Mouse (Mus musculus): ENCODE measurements around the gene Slc25a47. TPM values are rescaled to one million over a fixed set of nuclear protein-coding genes. Genes with fewer than 3 reads are reported as not detected.
A peak's percentile ranks its signal among the peaks of the same experiment; 100 is the strongest.
"Not testable (repeated sequence)": the region's sequence is repeated elsewhere in the genome, so short reads cannot be mapped to it uniquely, and the experiment has no call there.

Gene Slc25a47
- total and polyA plus RNA-seq, 3 experiments = 3.0 to 5.3 (median 3.1) TPM

GRCm38 (mm10) chr12:108841181-108841580, 5.3 kb downstream of the Slc25a47 start:
- TF ChIP-seq BHLHE40 (IDR thresholded peaks at IDR 0.05; ENCODE audit: low read depth, low read length) = no peak
- TF ChIP-seq USF2 (conservative IDR thresholded peaks at IDR 0.05; ENCODE audit: low read depth, low read length) = no peak
- TF ChIP-seq CHD1 (IDR thresholded peaks at IDR 0.05; ENCODE audit: low read depth, low read length) = no peak
- H3K36me3 ChIP-seq (replicated peaks in 1 of 2; ENCODE audit: control insufficient read depth in 1 of 2, insufficient read depth in 1 of 2, low read length in 1 of 2) = peaks cover 19 to 62% of the 10 kb centered on the region in 2 experiments

GRCm38 (mm10) chr12:108842663-108843062, 6.8 kb downstream of the Slc25a47 start:
- in situ Hi-C loops (cut with MboI; ENCODE audit: low pct_ligation_motif_present, low pct_unique_long_range_greater_than_20kb, low sequenced_read_pairs) (no loop called here), dilution Hi-C loops (cut with MboI; ENCODE audit: extremely low pct_ligation_motif_present, extremely low pct_unique_long_range_greater_than_20kb, low sequenced_read_pairs) (no loop called here)
- Histone ChIP-seq H3K9me3 (replicated peaks; ENCODE audit: low read length) (no peaks in the 10 kb centered on the region), H3K79me2 (replicated peaks; ENCODE audit: control insufficient read depth, extremely low read depth, insufficient read depth, poor library complexity, severe bottlenecking) (no peaks in the 10 kb centered on the region; the same call in 1 of the 2 replicates), H3K36me3 (replicated peaks in 1 of 2; ENCODE audit: control insufficient read depth in 1 of 2, insufficient read depth in 1 of 2, low read length in 1 of 2) (peaks cover 19 to 62% of the 10 kb centered on the region in 2 experiments), H3K4me2 (ENCODE audit: insufficient read depth, low read depth, poor library complexity, severe bottlenecking) (no peak overlapping the region), H3K4me3 (replicated peaks in 1 of 3; ENCODE audit: low read depth in 2 of 3, low read length in 2 of 3, poor library complexity in 1 of 3) (no peak overlapping the region), H3K27me3 (replicated peaks) (no peaks in the 10 kb centered on the region), H3K9ac (ENCODE audit: insufficient read depth, low read depth) (no peak overlapping the region), H3K27ac (ENCODE audit: insufficient read depth, low read depth) (no peak overlapping the region), H3K4me1 (ENCODE audit: control insufficient read depth in 1 of 2, insufficient read depth in 2 of 2) (peaks cover 6 to 8% of the 10 kb centered on the region in 2 experiments; a peak in 3 of 4 replicates)
- no peak for TF ChIP-seq MAFK (IDR thresholded peaks at IDR 0.05; ENCODE audit: insufficient replicate concordance, low read length)
- TF ChIP-seq POLR2A (IDR thresholded peaks at IDR 0.05; ENCODE audit: low read depth, low read length) = no peak
- no peak for TF ChIP-seq ZC3H11A (IDR thresholded peaks at IDR 0.05; ENCODE audit: low read depth, low read length)
- no peak for TF ChIP-seq ZKSCAN1 (IDR thresholded peaks at IDR 0.05; ENCODE audit: borderline replicate concordance, low read depth, low read length)
- no peak for TF ChIP-seq PAX5 (IDR thresholded peaks at IDR 0.05; ENCODE audit: low read length)
- TF ChIP-seq MXI1 (IDR thresholded peaks at IDR 0.05; ENCODE audit: low read depth, low read length) = no peak
- no peak for TF ChIP-seq KAT2A (IDR thresholded peaks at IDR 0.05; ENCODE audit: insufficient replicate concordance, low read length)
- TF ChIP-seq GABPA (IDR thresholded peaks at IDR 0.05; ENCODE audit: insufficient replicate concordance, low read depth, low read length) = no peak
- no peak for TF ChIP-seq MAX (IDR thresholded peaks at IDR 0.05; ENCODE audit: low read length)
- TF ChIP-seq USF2 (conservative IDR thresholded peaks at IDR 0.05; ENCODE audit: low read depth, low read length) = no peak
- TF ChIP-seq RAD21 (IDR thresholded peaks at IDR 0.05; ENCODE audit: low read depth, low read length) = no peak
- TF ChIP-seq IRF4 (IDR thresholded peaks at IDR 0.05; ENCODE audit: low read depth, low read length) = no peak
- TF ChIP-seq BHLHE40 (IDR thresholded peaks at IDR 0.05; ENCODE audit: low read depth, low read length) = no peak
- DNase-seq (ENCODE audit: extremely low read depth) = no peak

More at GRCm38 (mm10) chr12:108841181-108841580, 5.3 kb downstream of the Slc25a47 start:
- H3K79me2 ChIP-seq (replicated peaks; ENCODE audit: control insufficient read depth, extremely low read depth, insufficient read depth, poor library complexity, severe bottlenecking) = peaks cover 6% of the 10 kb centered on the region; the same call in 1 of the 2 replicates
- H3K4me2 ChIP-seq (ENCODE audit: insufficient read depth, low read depth, poor library complexity, severe bottlenecking) = no peak overlapping the region
- no peak overlapping the region for H3K4me3 ChIP-seq (replicated peaks in 1 of 3; ENCODE audit: low read depth in 2 of 3, low read length in 2 of 3, poor library complexity in 1 of 3)
- no peaks in the 10 kb centered on the region for H3K9me3 ChIP-seq (replicated peaks; ENCODE audit: low read length)
- peaks cover 12 to 17% of the 10 kb centered on the region in 2 experiments for H3K4me1 ChIP-seq (ENCODE audit: control insufficient read depth in 1 of 2, insufficient read depth in 2 of 2)
- H3K27ac ChIP-seq (ENCODE audit: insufficient read depth, low read depth) = no peak overlapping the region
- dilution Hi-C loops (cut with MboI; ENCODE audit: extremely low pct_ligation_motif_present, extremely low pct_unique_long_range_greater_than_20kb, low sequenced_read_pairs) (no loop called here), in situ Hi-C loops (cut with MboI; ENCODE audit: low pct_ligation_motif_present, low pct_unique_long_range_greater_than_20kb, low sequenced_read_pairs) (no loop called here)
- H3K9ac ChIP-seq (ENCODE audit: insufficient read depth, low read depth) = no peak overlapping the region
- no peak for DNase-seq (ENCODE audit: extremely low read depth)
- no peaks in the 10 kb centered on the region for H3K27me3 ChIP-seq (replicated peaks)

- H3K9ac ChIP-seq (ENCODE audit: insufficient read depth, low read depth); H3K27ac ChIP-seq (ENCODE audit: insufficient read depth, low read depth); H3K79me2 ChIP-seq (replicated peaks; ENCODE audit: control insufficient read depth, extremely low read depth, insufficient read depth, poor library complexity, severe bottlenecking); H3K4me3 ChIP-seq (replicated peaks in 1 of 3; ENCODE audit: low read depth in 2 of 3, low read length in 2 of 3, poor library complexity in 1 of 3); dilution Hi-C loops (cut with MboI; ENCODE audit: extremely low pct_ligation_motif_present, extremely low pct_unique_long_range_greater_than_20kb, low sequenced_read_pairs); H3K27me3 ChIP-seq (replicated peaks); DNase-seq (ENCODE audit: extremely low read depth); H3K4me1 ChIP-seq (ENCODE audit: control insufficient read depth in 1 of 2, insufficient read depth in 2 of 2); H3K9me3 ChIP-seq (replicated peaks; ENCODE audit: low read length); H3K4me2 ChIP-seq (ENCODE audit: insufficient read depth, low read depth, poor library complexity, severe bottlenecking); in situ Hi-C loops (cut with MboI; ENCODE audit: low pct_ligation_motif_present, low pct_unique_long_range_greater_than_20kb, low sequenced_read_pairs): not testable (repeated sequence)
- peak in 1 of 2 experiments; percentile 34; a peak in 2 of 4 replicates for TF ChIP-seq CTCF (conservative IDR thresholded peaks at IDR 0.05 in 1 of 2, IDR thresholded peaks at IDR 0.05 in 1 of 2; ENCODE audit: low read depth in 2 of 2, low read length in 2 of 2)
- peaks cover 7 to 27% of the 10 kb centered on the region in 2 experiments for H3K36me3 ChIP-seq (replicated peaks in 1 of 2; ENCODE audit: control insufficient read depth in 1 of 2, insufficient read depth in 1 of 2, low read length in 1 of 2)
Observed at GRCm38 (mm10) chr12:108848033-108848432, 12.2 kb downstream of the Slc25a47 start.
